Comparison of ENCODE assay signal across 25 mouse cellular contexts in genomic region chr11:54679141-54679540, GRCm38 (mm10).
"Had no signal": no experiment of that assay in that cellular context is flagged by ENCODE, and none has a peak within 500 bp of the region (broad histone marks: within the 10 kb centered on the region; RNA-seq: fewer than 3 reads in every experiment).

No protein-coding gene starts in this region.

- H3K4me3 ChIP-seq: gastrocnemius, adult 2 months; heart, embryonic 10.5 days; heart, embryonic 12.5 days; hindbrain, embryonic 10.5 days; hindbrain, embryonic 12.5 days; intestine, embryonic 15.5 days; layer of hippocampus, adult 2 months; left cerebral cortex, adult 2 months; limb, embryonic 10.5 days; limb, embryonic 12.5 days; liver, embryonic 13.5 days; liver, embryonic 15.5 days had no signal

- H3K27ac ChIP-seq: gastrocnemius, adult 2 months; heart, embryonic 10.5 days; hindbrain, embryonic 10.5 days; hindbrain, embryonic 12.5 days; hindbrain, embryonic 14.5 days; intestine, embryonic 15.5 days; layer of hippocampus, adult 2 months; left cerebral cortex, adult 2 months; limb, embryonic 10.5 days; limb, embryonic 12.5 days; liver, embryonic 13.5 days; liver, embryonic 15.5 days had no signal

- ATAC-seq: forebrain, embryonic 16.5 days; hindbrain, embryonic 16.5 days; inflammation-experienced regulatory T-cells, adult 6 months; intestine, embryonic 15.5 days; intestine, postnatal 0 days; liver, postnatal 0 days had no signal

- H3K4me2 ChIP-seq: heart, embryonic 12.5 days; hindbrain, embryonic 12.5 days; hindbrain, embryonic 14.5 days; intestine, embryonic 15.5 days; limb, embryonic 12.5 days; liver, embryonic 13.5 days; liver, embryonic 15.5 days had no signal

- H3K9me3 ChIP-seq: heart, embryonic 10.5 days; heart, embryonic 12.5 days; hindbrain, embryonic 10.5 days; hindbrain, embryonic 12.5 days; intestine, embryonic 15.5 days; limb, embryonic 10.5 days; limb, embryonic 12.5 days; liver, embryonic 13.5 days; liver, embryonic 15.5 days had no signal

- H3K4me1 ChIP-seq: heart, embryonic 10.5 days; heart, embryonic 12.5 days; hindbrain, embryonic 10.5 days; hindbrain, embryonic 12.5 days; intestine, embryonic 15.5 days; limb, embryonic 10.5 days; limb, embryonic 12.5 days; liver, embryonic 13.5 days; liver, embryonic 15.5 days had no signal

- H3K27me3 ChIP-seq: heart, embryonic 12.5 days; hindbrain, embryonic 12.5 days; intestine, embryonic 15.5 days; limb, embryonic 12.5 days; liver, embryonic 13.5 days; liver, embryonic 15.5 days had no signal

- H3K9ac ChIP-seq: heart, embryonic 12.5 days; hindbrain, embryonic 12.5 days; hindbrain, embryonic 14.5 days; intestine, embryonic 15.5 days; limb, embryonic 12.5 days; liver, embryonic 13.5 days; liver, embryonic 15.5 days; liver, postnatal 0 days had no signal

- DNase-seq: gastrocnemius, adult 2 months; gastrocnemius, postnatal 10 days; gastrocnemius, postnatal 25 days; heart, postnatal 10 days; heart, postnatal 4 days; kidney, postnatal 10 days; liver; liver, embryonic 13.5 days; liver, postnatal 0 days; lung, adult 2 months had no signal
